Mouse (Mus musculus) G1E (cell line): ENCODE data around the gene Tex261. TPM values are rescaled to one million over a fixed set of nuclear protein-coding genes. Genes with fewer than 3 reads are reported as not detected.

Source experiments
- ATAC-seq: 2 replicates; pipeline ENCODE4 v1.8.0; 2016; ENCODE audit warnings: mild to moderate bottlenecking; ENCODE audit not compliant: insufficient number of reproducible peaks, poor library complexity, low FRiP score, severe bottlenecking; ENCODE audit errors: extremely low read depth
- DNase-seq: peaks from one replicate; pipeline ENCODE4 v3.0.0; 2012; ENCODE audit warnings: low spot score
- H3K27me3 ChIP-seq: 2 replicates; pipeline ENCODE4 v1.6.1; 2012; ENCODE audit warnings: mild to moderate bottlenecking, low read length, inconsistent platforms; ENCODE audit not compliant: insufficient read depth
- H3K36me3 ChIP-seq: replicated peaks from 2 replicates; pipeline ENCODE3; 2012; ENCODE audit warnings: mild to moderate bottlenecking, inconsistent platforms
- H3K4me1 ChIP-seq: 2 replicates; pipeline ENCODE4 v1.6.1; 2012; ENCODE audit warnings: low read depth, low read length, inconsistent platforms, mixed read lengths; ENCODE audit not compliant: insufficient read depth
- H3K4me3 ChIP-seq: 2 replicates; pipeline ENCODE4 v1.5.1; 2012; ENCODE audit warnings: low read depth, mild to moderate bottlenecking, inconsistent platforms, low read length, moderate library complexity, mixed read lengths
- H3K9me3 ChIP-seq: replicated peaks from 2 replicates; pipeline ENCODE4 v1.6.1; 2012; ENCODE audit warnings: inconsistent platforms
- CTCF ChIP-seq: IDR thresholded peaks from 2 replicates; pipeline ENCODE4 v1.5.1; 2012; ENCODE audit warnings: low read depth, low read length, inconsistent platforms, mixed read lengths
- GATA1 ChIP-seq: IDR thresholded peaks from 2 replicates; pipeline ENCODE4 v1.6.1; 2012; ENCODE audit warnings: borderline replicate concordance, low read length, inconsistent platforms, mixed read lengths
- GATA2 ChIP-seq: IDR thresholded peaks from 2 replicates; pipeline ENCODE4 v1.6.1; 2012; ENCODE audit warnings: low read depth, low read length, inconsistent platforms, borderline replicate concordance
- POLR2AphosphoS5 ChIP-seq: IDR thresholded peaks from 2 replicates; pipeline ENCODE4 v1.6.1; 2012; ENCODE audit warnings: low read depth, low read length, inconsistent platforms; ENCODE audit not compliant: insufficient replicate concordance
- TAL1 ChIP-seq: conservative IDR thresholded peaks from 2 replicates; pipeline ENCODE4 v1.6.1; 2012; ENCODE audit warnings: low read depth, low read length, inconsistent platforms, mixed read lengths
- polyA plus RNA-seq: library from polyadenylated mRNA; stranded (reverse); fragments of >175 nt; gene quantifications from 2 replicates; pipeline ENCODE4 v1.2.3, GENCODE M21; 2012
- total RNA-seq, 2 experiments: library from RNA; stranded (forward) in 1 of 2; stranded (reverse) in 1 of 2; fragments of 200-1000 nt in 1 of 2; fragments of >200 nt in 1 of 2; fragmentation: Nextera tagmentation in 1 of 2; gene quantifications; 2 replicates each; pipeline ENCODE4 v1.2.3; 2014 to 2017

Tex261 gene
- total and polyA plus RNA-seq, 3 experiments, result 30.3 to 50.0 (median 32.5) TPM

DNA sequence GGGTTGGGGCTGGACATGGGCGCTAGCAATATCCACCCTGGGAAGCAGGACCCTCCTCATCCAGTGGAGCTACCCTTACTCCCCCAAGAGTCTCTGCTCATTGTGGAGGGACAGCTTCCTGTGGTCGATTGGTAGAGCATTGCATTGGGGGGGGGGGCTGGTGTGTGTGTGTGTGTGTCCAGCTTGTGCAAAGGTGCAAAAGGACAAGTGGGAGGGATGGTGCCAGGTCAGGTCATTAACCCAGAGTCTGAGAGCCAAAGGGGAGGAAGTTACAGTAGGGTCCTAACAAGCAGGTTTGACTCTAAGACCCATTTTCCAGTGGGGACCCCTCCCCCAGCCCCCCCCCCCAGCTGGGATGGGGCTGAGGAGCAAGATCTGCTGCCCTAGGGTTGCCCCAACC, 30.1 kb downstream of the Tex261 start:
- Histone ChIP-seq H3K27me3 (peaks cover 34% of the 10 kb centered on the region), H3K4me3 (no peak overlapping the region), H3K4me1 (0 out of 2 replicates have a peak, but pooled peaks cover 3% of the 10 kb centered on the region), H3K9me3 (no peaks in the 10 kb centered on the region), H3K36me3 (no peaks in the 10 kb centered on the region)
- TF ChIP-seq GATA1, result no peak
- no peak for TF ChIP-seq GATA2
- no peak for TF ChIP-seq POLR2AphosphoS5
- no peak for TF ChIP-seq TAL1
- no peak for TF ChIP-seq CTCF
- DNase-seq, result no peak
- no peak for ATAC-seq

DNA sequence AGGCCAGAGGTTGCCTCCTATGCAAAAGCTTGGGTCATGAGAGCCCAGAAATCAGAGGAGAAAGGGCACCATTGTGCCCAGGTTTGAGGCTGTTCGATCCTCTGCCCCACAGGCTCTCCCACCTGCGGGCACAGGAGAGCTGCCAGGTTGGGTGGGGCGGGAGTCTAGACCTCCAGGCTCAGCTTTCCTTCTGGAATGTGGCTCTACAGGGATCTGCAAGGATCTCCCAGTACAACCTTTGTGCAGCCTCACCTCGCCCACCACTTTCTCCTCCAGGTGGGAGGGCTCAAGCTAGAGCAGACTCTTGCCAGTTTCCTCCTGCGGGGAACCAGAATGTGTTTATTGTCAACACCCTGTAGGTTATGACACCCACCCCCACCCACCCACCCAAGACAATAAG, 31.1 kb downstream of the Tex261 start:
- no peak for TF ChIP-seq GATA1
- no peak for TF ChIP-seq CTCF
- TF ChIP-seq TAL1, result no peak
- TF ChIP-seq POLR2AphosphoS5, result no peak
- no peak for TF ChIP-seq GATA2
- H3K4me1 ChIP-seq, result no peaks in the 10 kb centered on the region
- no peak for ATAC-seq
- H3K36me3 ChIP-seq, result no peaks in the 10 kb centered on the region
- H3K9me3 ChIP-seq, result no peaks in the 10 kb centered on the region
- H3K4me3 ChIP-seq, result no peak overlapping the region
- peaks cover 34% of the 10 kb centered on the region for H3K27me3 ChIP-seq
- DNase-seq, result no peak

GRCm38 (mm10) chr6:83744126-83744525, 31.5 kb downstream of the Tex261 start:
- ATAC-seq (no peak), DNase-seq (no peak)
- no peak overlapping the region for H3K4me3 ChIP-seq
- H3K27me3 ChIP-seq, result peaks cover 31% of the 10 kb centered on the region
- no peaks in the 10 kb centered on the region for H3K9me3 ChIP-seq
- no peaks in the 10 kb centered on the region for H3K36me3 ChIP-seq
- TF ChIP-seq TAL1, result no peak
- no peak for TF ChIP-seq CTCF
- TF ChIP-seq GATA2, result no peak
- no peak for TF ChIP-seq POLR2AphosphoS5
- no peak for TF ChIP-seq GATA1
- no peaks in the 10 kb centered on the region for H3K4me1 ChIP-seq

DNA sequence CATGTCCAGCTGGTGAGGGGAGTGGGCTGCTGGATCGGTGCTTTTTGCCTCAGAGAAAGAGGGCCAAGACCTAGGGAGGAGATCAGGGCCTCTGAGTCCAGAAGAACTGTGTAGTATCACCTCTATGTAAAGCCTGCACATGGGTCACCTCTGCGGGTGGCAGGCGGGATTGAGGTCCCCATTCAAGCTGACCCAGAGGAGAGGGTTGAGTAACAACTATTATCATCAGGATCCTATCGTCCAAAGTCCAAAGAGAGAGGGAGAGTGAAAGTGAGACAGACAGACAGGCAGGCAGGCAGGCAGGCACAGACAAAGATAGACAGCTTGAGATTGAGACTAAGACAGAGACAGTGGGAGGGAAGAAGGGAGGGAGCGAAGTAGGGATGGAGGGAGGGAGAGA, 32.4 kb downstream of the Tex261 start:
- no peaks in the 10 kb centered on the region for H3K36me3 ChIP-seq
- peaks cover 27% of the 10 kb centered on the region for H3K27me3 ChIP-seq
- H3K4me3 ChIP-seq, result no peak overlapping the region
- TF ChIP-seq GATA2 (no peak), POLR2AphosphoS5 (no peak), TAL1 (no peak), CTCF (no peak), GATA1 (no peak)
- DNase-seq (no peak), ATAC-seq (no peak)
- H3K4me1 ChIP-seq, result no peaks in the 10 kb centered on the region
- no peaks in the 10 kb centered on the region for H3K9me3 ChIP-seq

DNA sequence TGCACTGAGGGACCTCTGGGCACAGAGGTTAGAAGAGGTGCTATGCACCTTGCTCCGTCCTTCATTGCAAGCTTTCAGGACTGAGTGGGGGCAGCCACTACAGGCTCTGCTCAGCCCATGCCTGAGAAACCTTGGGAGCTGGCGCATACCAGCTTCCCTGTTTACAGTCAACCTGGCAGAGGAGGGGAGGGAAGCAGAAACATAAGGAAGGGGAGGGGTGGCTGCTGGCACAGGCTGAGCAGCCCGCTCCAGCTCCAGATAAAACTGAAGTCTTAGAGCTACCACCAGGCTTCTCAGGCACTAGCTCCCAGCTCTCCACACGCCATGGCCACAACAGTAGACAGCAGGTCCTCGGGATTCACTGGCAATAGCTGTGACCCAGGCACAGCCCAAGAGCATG, 32.9 kb downstream of the Tex261 start, which contains the start of gene Atp6v1b1:
Gene Atp6v1b1 (plus strand): TSS at position 230 of the 400 bp plus-strand sequence.
- Histone ChIP-seq H3K4me3 (no peak within 1 kb of the TSS; the same call in 1 of the 2 replicates), H3K4me1 (no peaks in the 10 kb centered on the region), H3K9me3 (no peaks in the 10 kb centered on the region), H3K27me3 (peaks cover 25% of the 10 kb centered on the region), H3K36me3 (no peaks in the 10 kb centered on the region)
- ATAC-seq (no peak), DNase-seq (no peak)
- no peak for TF ChIP-seq POLR2AphosphoS5
- no peak for TF ChIP-seq CTCF
- no peak for TF ChIP-seq GATA2
- no peak for TF ChIP-seq TAL1
- no peak for TF ChIP-seq GATA1

DNA sequence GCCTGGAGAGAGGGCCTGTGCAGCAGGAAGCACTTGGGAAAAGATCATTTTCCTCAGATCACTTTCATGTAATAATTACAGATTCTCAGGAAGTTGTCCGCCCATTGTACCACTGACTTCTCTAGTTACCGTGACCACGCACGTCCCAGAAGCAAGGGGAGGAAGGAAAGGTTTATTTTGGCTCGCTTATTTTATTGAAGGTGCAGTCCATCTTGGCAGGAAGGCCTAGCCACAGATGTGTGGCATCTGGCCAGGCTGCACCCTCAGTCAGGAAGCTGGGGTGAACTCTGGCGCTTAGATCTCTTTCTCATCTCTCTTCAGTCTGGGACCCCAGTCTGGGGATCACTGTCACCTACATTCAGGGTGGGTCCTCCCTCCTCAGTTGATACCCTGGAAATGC, 37.0 kb downstream of the Tex261 start:
- H3K4me3 ChIP-seq, result no peak overlapping the region
- no peaks in the 10 kb centered on the region for H3K4me1 ChIP-seq
- ATAC-seq, result no peak
- no peaks in the 10 kb centered on the region for H3K36me3 ChIP-seq
- TF ChIP-seq GATA2, result no peak
- TF ChIP-seq CTCF, result no peak
- no peak for TF ChIP-seq POLR2AphosphoS5
- no peak for TF ChIP-seq TAL1
- no peak for TF ChIP-seq GATA1
- no peaks in the 10 kb centered on the region for H3K9me3 ChIP-seq
- DNase-seq, result no peak
- peaks cover 19% of the 10 kb centered on the region for H3K27me3 ChIP-seq
